Mouse (Mus musculus) layer of hippocampus, adult 9-11 months (tissue): ENCODE data around the gene Akap5.

Experiments used
- DNase-seq: peaks from one replicate; pipeline ENCODE4 v3.0.0; 2022

Akap5 gene

DNA sequence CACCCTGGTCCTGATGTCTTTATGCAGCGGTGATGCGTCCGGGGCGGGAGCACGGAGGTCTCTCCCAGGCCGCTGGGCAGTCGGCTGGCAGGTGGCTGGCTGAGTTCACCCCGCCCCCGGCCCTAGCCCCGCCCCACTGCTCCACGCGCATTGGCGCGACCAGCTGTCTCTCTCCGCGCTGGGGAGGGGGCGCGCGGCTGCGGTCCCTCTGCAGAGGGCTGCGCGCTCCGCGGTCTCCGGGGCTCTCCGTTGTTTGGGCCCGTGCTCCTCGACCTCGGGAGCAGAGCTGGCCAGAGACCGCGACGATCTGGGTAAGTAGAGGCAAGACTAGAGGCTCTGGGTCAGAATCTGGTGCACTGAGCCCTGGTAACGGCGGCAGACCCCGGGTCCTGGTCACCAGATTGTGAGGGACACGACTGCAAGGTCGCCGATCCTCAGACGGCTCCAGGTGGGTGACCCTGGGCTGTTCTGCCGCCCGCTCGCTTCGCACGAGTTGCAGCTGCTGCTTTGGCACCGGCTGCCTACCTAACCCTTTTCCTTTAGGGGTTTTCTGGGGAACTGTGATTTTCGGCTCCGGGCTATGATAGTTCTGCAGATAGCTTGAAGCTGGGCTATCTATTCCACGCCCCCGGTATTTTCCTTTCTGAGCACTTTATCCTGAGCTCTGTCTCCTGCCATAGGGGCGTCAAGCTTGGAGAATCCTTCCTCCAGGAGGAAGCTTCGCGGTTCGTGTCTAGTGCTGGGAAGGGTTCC, at the start of gene Akap5:
Gene Akap5 (plus strand): TSS at position 213 of the 753 bp plus-strand sequence.
- DNase-seq = peak; percentile 62

GRCm38 (mm10) chr12:76278209-76278608, 46.5 kb upstream of the Akap5 start:
- peak; percentile 40 for DNase-seq

GRCm38 (mm10) chr12:76280556-76280955, 44.1 kb upstream of the Akap5 start:
- peak; percentile 45 for DNase-seq

- no peak for DNase-seq
Observed at GRCm38 (mm10) chr12:76281111-76281660, 43.5 kb upstream of the Akap5 start.

- no peak for DNase-seq
Observed at GRCm38 (mm10) chr12:76282132-76282531, 42.6 kb upstream of the Akap5 start.

DNA sequence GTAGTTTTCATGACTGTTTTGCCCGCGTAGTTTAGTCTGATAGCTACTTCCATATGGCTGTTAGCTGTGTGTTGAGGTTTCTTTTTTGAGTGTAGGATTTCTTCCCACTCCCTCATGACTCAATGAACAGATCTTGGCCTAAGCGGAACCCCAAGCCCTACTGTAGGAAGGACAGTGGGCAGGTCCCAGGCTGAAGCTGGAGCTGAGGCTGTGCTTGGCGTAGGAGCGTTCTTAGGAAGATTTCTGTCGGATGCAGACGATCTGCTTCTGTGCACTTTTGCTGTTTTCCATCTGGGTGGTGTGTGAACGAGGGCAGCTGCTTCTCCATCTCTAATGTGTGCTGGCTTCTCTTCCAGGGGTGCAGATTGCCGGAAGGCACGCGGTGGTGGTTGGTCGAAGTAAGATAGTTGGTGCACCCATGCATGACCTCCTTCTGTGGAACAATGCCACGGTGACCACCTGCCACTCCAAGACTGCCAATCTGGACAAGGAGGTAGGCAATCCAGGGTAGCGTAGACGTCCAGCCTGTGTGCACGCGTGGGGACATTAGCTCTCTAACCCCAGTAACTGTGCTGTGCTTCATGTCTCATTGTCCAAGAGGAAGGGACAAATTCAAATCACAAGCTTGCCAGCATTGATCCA, 42.0 kb upstream of the Akap5 start:
- no peak for DNase-seq

- DNase-seq = no peak
Observed at GRCm38 (mm10) chr12:76285418-76285817, 39.3 kb upstream of the Akap5 start.

- DNase-seq = peak; percentile 58
Observed at GRCm38 (mm10) chr12:76287986-76288385, 36.7 kb upstream of the Akap5 start.

- no peak for DNase-seq
Observed at GRCm38 (mm10) chr12:76288494-76288893, 36.2 kb upstream of the Akap5 start.

DNA sequence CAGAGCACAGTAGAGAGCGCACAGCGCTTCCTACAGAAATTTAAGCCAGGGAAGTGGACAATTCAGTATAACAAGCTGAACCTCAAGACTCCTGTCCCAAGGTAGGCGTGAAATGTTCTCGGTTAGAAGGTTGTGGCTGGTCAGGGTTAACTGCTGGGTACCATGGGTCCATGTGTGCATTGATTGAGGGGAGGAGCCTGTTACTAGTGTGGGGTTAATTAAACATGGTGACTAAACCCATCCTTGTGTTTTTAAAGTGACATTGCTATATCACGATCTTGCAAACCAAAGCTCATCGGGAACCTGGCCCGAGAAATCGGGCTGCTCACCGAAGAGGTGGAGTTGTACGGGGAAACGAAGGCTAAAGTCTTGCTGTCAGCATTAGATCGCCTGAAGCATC, 35.3 kb upstream of the Akap5 start:
- no peak for DNase-seq

GRCm38 (mm10) chr12:76290271-76290670, 34.4 kb upstream of the Akap5 start:
- no peak for DNase-seq

GRCm38 (mm10) chr12:76293192-76293591, 31.5 kb upstream of the Akap5 start:
- no peak for DNase-seq

- no peak for DNase-seq
Observed at GRCm38 (mm10) chr12:76297830-76298229, 26.9 kb upstream of the Akap5 start.

GRCm38 (mm10) chr12:76299361-76299906, 25.3 kb upstream of the Akap5 start:
- DNase-seq = no peak

DNA sequence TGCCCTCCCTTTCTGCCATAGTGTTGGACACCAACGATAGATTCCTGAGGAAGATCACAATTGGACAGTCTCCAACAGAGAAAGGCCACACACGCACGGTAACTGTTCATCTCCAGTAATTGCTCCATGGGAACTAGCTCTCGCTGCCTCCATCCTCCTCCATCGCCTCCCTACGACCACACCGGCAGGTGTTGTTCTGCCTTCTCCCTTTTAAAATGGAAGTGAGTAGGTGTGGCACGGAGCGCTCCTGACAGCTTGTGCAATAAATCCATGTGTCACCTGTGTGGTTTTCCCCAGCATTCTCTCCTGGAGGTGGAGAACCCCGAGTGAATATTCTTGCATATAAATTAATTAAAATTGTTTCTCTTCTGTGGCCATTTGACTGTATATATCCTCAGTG, 24.3 kb upstream of the Akap5 start:
- DNase-seq = no peak

GRCm38 (mm10) chr12:76303474-76303873, 21.2 kb upstream of the Akap5 start:
- no peak for DNase-seq

DNA sequence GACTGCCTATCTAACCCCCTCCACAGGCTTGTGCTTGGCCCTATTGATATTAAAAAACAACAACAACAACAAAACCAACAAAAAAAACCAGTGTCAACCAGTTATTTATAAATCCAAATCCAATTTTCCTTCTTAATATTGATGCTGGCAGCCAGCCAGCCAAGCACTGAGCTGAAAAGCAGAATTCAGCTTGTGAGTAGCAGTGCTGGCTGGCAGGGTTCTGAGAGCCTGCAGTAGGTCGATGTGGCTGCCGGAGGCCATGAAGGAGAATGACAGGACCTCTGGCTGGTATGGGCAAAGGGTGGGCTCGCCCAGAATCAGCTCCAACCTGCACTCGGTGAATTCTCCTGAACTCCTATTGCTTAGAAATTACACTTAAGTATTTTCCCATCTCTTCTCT, 20.5 kb upstream of the Akap5 start:
- DNase-seq = no peak

GRCm38 (mm10) chr12:76305107-76305506, 19.6 kb upstream of the Akap5 start:
- DNase-seq = no peak

GRCm38 (mm10) chr12:76306852-76307561, 17.7 kb upstream of the Akap5 start:
- no peak for DNase-seq

GRCm38 (mm10) chr12:76307964-76308363, 16.7 kb upstream of the Akap5 start:
- peak; percentile 74 for DNase-seq

DNA sequence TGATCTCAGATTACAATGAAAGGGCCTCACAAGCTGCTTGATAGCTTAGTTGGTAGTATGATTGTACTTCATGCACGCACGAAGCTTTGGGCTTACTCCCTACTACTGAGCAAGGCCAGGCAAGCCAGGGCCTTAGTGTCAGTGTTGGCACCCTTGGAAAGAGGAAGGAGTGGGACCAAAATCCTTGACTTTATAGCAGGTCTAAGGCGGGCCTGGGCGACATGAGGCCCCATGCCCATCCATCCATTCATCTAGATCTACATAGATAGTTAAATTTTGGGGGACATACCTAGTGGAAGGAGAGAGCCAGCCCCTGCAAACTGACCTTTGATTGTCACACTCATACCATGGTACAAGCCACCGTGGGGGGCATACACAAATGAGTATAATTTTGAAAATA, 16.3 kb upstream of the Akap5 start:
- DNase-seq = no peak

- no peak for DNase-seq
Observed at GRCm38 (mm10) chr12:76310007-76310406, 14.7 kb upstream of the Akap5 start.

DNA sequence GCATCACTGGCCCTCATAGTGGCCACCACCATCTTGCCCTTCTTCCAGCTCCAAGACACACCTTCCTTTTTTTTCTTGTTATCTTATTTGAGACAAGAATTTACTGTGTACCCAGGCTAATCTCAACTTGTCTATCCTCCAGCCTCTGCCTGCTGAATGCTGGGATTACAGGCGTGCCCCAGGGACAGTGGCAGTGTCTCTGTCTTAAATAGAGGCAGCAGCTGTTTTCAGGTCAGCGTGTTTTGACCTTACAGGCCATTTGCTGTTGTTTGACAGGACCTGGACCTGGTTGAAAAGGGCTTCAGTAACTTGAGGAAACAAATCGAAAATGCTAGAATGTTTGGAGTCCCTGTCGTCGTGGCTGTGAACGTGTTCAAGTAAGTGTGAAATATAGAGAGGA, 14.1 kb upstream of the Akap5 start:
- no peak for DNase-seq
